Mouse (Mus musculus) MEL (cell line): ENCODE results near the gene Col24a1.

Experiments
- CTCF ChIP-seq, 3 experiments: IDR thresholded peaks in 2 of 3; conservative IDR thresholded peaks in 1 of 3; 2 replicates each; pipeline ENCODE4 v1.5.1; 2011 to 2012; ENCODE audit warnings: low read length in 3 of 3, low read depth in 2 of 3, mild to moderate bottlenecking in 2 of 3, improper control_type of control experiment in 1 of 3, inconsistent platforms in 1 of 3, mixed read lengths in 1 of 3, moderate library complexity in 1 of 3; ENCODE audit not compliant: control insufficient read depth in 1 of 3, insufficient read depth in 1 of 3, poor library complexity in 1 of 3, severe bottlenecking in 1 of 3
- EP300 ChIP-seq, 2 experiments: IDR thresholded peaks; 2 replicates each; pipeline ENCODE4 v1.6.1; 2011; ENCODE audit warnings: improper control_type of control experiment in 2 of 2, low read length in 2 of 2, low read depth in 1 of 2, mild to moderate bottlenecking in 1 of 2
- GATA1 ChIP-seq: IDR thresholded peaks from 2 replicates; pipeline ENCODE4 v1.6.1; 2011; ENCODE audit warnings: low read depth, low read length, improper control_type of control experiment
- HCFC1 ChIP-seq: IDR thresholded peaks from 2 replicates; pipeline ENCODE4 v1.6.1; 2012; ENCODE audit warnings: low read depth, mild to moderate bottlenecking, inconsistent platforms, low read length, improper control_type of control experiment, moderate library complexity
- JUND ChIP-seq: IDR thresholded peaks from 2 replicates; pipeline ENCODE4 v1.6.1; 2011; ENCODE audit warnings: low read depth, mild to moderate bottlenecking, improper control_type of control experiment, low read length
- POLR2A ChIP-seq, 2 experiments: IDR thresholded peaks; 2 replicates each; pipeline ENCODE4 v1.6.1; 2011 to 2012; ENCODE audit warnings: low read length in 2 of 2, mild to moderate bottlenecking in 2 of 2, control low read depth in 1 of 2, improper control_type of control experiment in 1 of 2, low read depth in 1 of 2, moderate library complexity in 1 of 2; ENCODE audit not compliant: control insufficient read depth in 1 of 2, insufficient read depth in 1 of 2, poor library complexity in 1 of 2
- USF1 ChIP-seq: IDR thresholded peaks from 2 replicates; pipeline ENCODE4 v1.6.1; 2014; ENCODE audit warnings: low read depth, mild to moderate bottlenecking, inconsistent platforms, low read length, improper control_type of control experiment, moderate library complexity

GRCm38 (mm10) chr3:145383095-145383494 is 90.8 kb downstream of the Col24a1 start:
- no peak for TF ChIP-seq GATA1
- TF ChIP-seq POLR2A (IDR thresholded peaks at IDR 0.05; ENCODE audit: control insufficient read depth in 1 of 2, insufficient read depth in 1 of 2, low read depth in 1 of 2, low read length in 2 of 2, poor library complexity in 1 of 2), result no peak
- no peak for TF ChIP-seq EP300 (IDR thresholded peaks at IDR 0.05; ENCODE audit: low read depth in 1 of 2, low read length in 2 of 2)
- TF ChIP-seq JUND, result no peak
- no peak for TF ChIP-seq HCFC1
- no peak for TF ChIP-seq USF1
- no peak for TF ChIP-seq CTCF (IDR thresholded peaks at IDR 0.05 in 2 of 3, conservative IDR thresholded peaks at IDR 0.05 in 1 of 3; ENCODE audit: control insufficient read depth in 1 of 3, insufficient read depth in 1 of 3, low read depth in 2 of 3, low read length in 3 of 3, poor library complexity in 1 of 3, severe bottlenecking in 1 of 3)
